Mouse (Mus musculus) heart, embryonic 12.5 days (tissue): ENCODE results near the gene Sec14l2. TPM values are rescaled to one million over a fixed set of nuclear protein-coding genes. Genes with fewer than 3 reads are reported as not detected.
"Not testable (repeated sequence)": the region's sequence is repeated elsewhere in the genome, so short reads cannot be mapped to it uniquely, and the experiment has no call there.

Experiments used
- ATAC-seq: fragments of 200-750 bp; cut with Nextera tagmentation; 2 replicates; pipeline ENCODE4 v1.8.0; 2017; ENCODE audit warnings: moderate TSS enrichment, moderate library complexity; ENCODE audit not compliant: insufficient number of reproducible peaks, low FRiP score
- H3K27ac ChIP-seq: fragments of 300-500 bp; sonication (generic); 2 replicates; pipeline ENCODE4 v1.5.1; 2016; ENCODE audit warnings: mild to moderate bottlenecking, moderate library complexity; ENCODE audit not compliant: poor library complexity, severe bottlenecking
- H3K27me3 ChIP-seq: fragments of 300-500 bp; sonication (generic); replicated peaks from 2 replicates; pipeline ENCODE4 v1.6.1; 2016; ENCODE audit warnings: mild to moderate bottlenecking, moderate library complexity
- H3K36me3 ChIP-seq: fragments of 300-500 bp; sonication (generic); 2 replicates; pipeline ENCODE4 v1.6.1; 2016; ENCODE audit warnings: mild to moderate bottlenecking, moderate library complexity
- H3K4me1 ChIP-seq: fragments of 300-500 bp; sonication (generic); replicated peaks from 2 replicates; pipeline ENCODE4 v1.6.1; 2016; ENCODE audit warnings: mild to moderate bottlenecking
- H3K4me2 ChIP-seq: fragments of 300-500 bp; sonication (generic); 2 replicates; pipeline ENCODE4 v1.6.1; 2016; ENCODE audit warnings: mild to moderate bottlenecking, moderate library complexity
- H3K4me3 ChIP-seq: fragments of 300-500 bp; sonication (generic); 2 replicates; pipeline ENCODE4 v1.5.1; 2016; ENCODE audit warnings: mild to moderate bottlenecking
- H3K9ac ChIP-seq: fragments of 300-500 bp; sonication (generic); 2 replicates; pipeline ENCODE4 v1.6.1; 2016; ENCODE audit warnings: mild to moderate bottlenecking, moderate library complexity
- H3K9me3 ChIP-seq: fragments of 300-500 bp; sonication (generic); replicated peaks from 2 replicates; pipeline ENCODE4 v1.6.1; 2016; ENCODE audit warnings: mild to moderate bottlenecking, moderate library complexity
- WGBS: fragments of 180-500 bp; shearing (Covaris S2); methylation state at CpG from one replicate; pipeline ENCODE4 v1.1.7; 2016; 5-methylcytosine and 5-hydroxymethylcytosine counted together
- polyA plus RNA-seq: library from polyadenylated mRNA; unstranded; fragments of >200 nt; fragmentation: Nextera tagmentation; extraction: Ambion mirVana; gene quantifications from 2 replicates; pipeline ENCODE4 v1.2.1, GENCODE M21; 2016

The Sec14l2 gene
- polyA plus RNA-seq, 1 experiment from 2014 or later = 1.1 TPM

DNA sequence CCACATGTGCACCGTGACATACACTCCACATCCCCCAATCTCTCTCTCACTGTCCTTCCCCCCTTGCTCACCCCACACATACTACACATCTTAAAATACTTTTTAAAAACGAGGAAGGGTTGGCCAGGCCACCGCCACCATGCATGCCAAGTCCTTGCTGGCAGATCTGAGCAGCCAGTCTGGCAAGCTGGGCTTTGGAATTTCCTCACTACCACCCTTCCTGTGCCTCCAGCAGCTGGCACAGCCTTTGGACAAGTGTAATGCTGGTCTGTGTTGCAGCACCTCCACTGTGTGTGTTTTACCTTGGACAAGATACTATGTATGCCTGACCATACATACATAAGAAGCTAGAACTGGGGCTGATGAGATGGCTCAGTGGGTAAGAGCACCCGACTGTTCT, 9.7 kb downstream of the Sec14l2 start:
- Histone ChIP-seq H3K4me1 (peaks cover 19% of the 10 kb centered on the region), H3K27ac (no peak overlapping the region), H3K9me3 (no peaks in the 10 kb centered on the region), H3K4me3 (no peak overlapping the region), H3K36me3 (no peaks in the 10 kb centered on the region), H3K4me2 (no peak overlapping the region), H3K9ac (no peak overlapping the region), H3K27me3 (peaks cover 20% of the 10 kb centered on the region)
- ATAC-seq = no peak
- WGBS = 67% methylated on average over 4 of the region's 4 CpGs

DNA sequence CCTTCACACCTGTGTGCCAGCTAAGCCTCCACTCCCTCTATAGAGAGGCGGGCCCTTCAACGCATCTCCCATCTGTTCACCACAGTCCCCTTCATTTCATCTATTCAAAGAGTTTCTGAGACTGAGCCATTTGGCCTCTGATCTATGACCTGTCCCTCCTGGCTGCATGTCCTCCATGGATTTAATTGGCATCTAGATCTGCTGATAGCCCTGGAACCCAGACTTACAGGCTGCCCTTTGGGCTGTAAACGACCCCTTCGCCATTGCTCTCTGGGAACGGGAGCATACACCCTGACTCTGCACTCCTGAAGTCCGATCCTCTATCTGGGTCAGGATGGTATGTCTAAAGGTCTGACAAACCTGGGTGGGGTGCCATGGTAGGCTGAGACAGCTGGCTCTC, 10.4 kb downstream of the Sec14l2 start:
- H3K4me2 ChIP-seq = no peak overlapping the region
- H3K9ac ChIP-seq = no peak overlapping the region
- 78% methylated on average over 6 of the region's 6 CpGs for WGBS
- H3K36me3 ChIP-seq = no peaks in the 10 kb centered on the region
- H3K4me3 ChIP-seq = no peak overlapping the region
- H3K27me3 ChIP-seq = peaks cover 20% of the 10 kb centered on the region
- H3K27ac ChIP-seq = no peak overlapping the region
- H3K9me3 ChIP-seq = no peaks in the 10 kb centered on the region
- ATAC-seq = no peak
- H3K4me1 ChIP-seq = peaks cover 13% of the 10 kb centered on the region

DNA sequence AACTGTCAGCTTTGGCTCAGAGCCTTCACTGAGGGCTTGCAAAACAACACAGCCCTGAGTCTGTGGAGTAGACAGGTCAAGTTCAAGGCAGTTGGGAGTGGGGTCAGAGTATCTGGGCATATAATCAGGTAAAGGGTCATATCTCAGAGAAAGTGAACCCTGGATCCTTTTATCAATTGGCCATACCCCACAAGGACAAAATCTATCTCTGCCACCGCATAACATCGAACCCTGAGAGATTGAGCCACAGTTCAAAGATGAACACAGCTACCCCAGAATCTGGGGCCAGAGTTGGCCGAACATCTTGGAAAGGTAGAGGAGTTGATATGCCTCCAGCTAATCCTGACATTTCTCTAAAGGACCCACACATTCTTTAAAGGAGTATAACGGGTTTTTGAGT, 11.2 kb downstream of the Sec14l2 start:
- H3K9ac ChIP-seq = no peak overlapping the region
- H3K4me1 ChIP-seq = peaks cover 5% of the 10 kb centered on the region
- H3K4me2 ChIP-seq = no peak overlapping the region
- H3K27ac ChIP-seq = no peak overlapping the region
- no peak for ATAC-seq
- no peaks in the 10 kb centered on the region for H3K36me3 ChIP-seq
- peaks cover 11% of the 10 kb centered on the region for H3K27me3 ChIP-seq
- 81% methylated on average over 4 of the region's 4 CpGs for WGBS
- H3K4me3 ChIP-seq = no peak overlapping the region
- no peaks in the 10 kb centered on the region for H3K9me3 ChIP-seq

DNA sequence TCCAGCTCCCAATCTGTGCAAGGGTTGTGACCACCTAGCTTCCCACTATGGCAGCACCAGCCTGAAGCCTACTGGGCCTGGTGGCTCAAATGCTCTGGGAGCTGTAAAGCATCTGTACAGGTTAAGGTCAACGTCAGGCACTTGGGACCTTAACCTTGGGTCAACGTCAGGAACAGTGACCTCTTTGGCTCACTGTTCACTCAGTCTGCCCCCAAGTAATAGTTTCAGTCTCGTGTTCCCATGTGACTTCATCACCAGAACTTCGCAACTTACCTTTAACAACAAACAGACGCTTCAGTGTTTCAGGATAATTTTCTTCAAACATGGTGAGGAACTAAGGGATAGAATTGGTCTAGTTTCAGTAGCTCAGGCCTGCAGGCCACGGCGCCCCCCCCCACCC, 14.5 kb downstream of the Sec14l2 start:
- Histone ChIP-seq H3K36me3 (no peaks in the 10 kb centered on the region), H3K4me1 (no peaks in the 10 kb centered on the region), H3K9ac (no peak overlapping the region), H3K9me3 (no peaks in the 10 kb centered on the region), H3K4me2 (no peak overlapping the region), H3K27ac (no peak overlapping the region), H3K4me3 (no peak overlapping the region), H3K27me3 (no peaks in the 10 kb centered on the region)
- WGBS = 73% methylated on average over 7 of the region's 7 CpGs
- ATAC-seq = no peak

DNA sequence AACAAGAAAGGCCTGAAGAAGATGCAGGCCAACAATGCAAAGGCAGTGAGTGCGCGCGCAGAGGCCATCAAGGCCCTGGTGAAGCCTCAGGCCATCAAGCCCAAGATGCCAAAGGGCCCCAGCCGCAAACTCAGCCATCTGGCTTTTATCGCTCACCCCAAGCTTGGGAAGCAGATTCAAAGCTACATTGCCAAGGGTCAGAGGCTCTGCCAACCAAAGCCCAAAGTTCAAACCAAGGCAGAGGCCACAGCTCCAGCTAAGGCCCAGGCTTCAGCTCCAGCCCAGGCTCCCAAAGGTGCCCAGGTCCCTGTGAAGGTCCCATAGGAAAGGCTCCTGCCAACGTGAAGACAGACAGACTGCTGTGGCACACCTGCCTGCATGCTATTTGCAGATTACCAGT, 15.3 kb downstream of the Sec14l2 start:
- not testable (repeated sequence) for H3K36me3 ChIP-seq, H3K9ac ChIP-seq, H3K27ac ChIP-seq, ATAC-seq, H3K27me3 ChIP-seq, H3K4me1 ChIP-seq, H3K4me3 ChIP-seq, H3K4me2 ChIP-seq, H3K9me3 ChIP-seq
- WGBS = 88% methylated on average over 6 of the region's 6 CpGs

DNA sequence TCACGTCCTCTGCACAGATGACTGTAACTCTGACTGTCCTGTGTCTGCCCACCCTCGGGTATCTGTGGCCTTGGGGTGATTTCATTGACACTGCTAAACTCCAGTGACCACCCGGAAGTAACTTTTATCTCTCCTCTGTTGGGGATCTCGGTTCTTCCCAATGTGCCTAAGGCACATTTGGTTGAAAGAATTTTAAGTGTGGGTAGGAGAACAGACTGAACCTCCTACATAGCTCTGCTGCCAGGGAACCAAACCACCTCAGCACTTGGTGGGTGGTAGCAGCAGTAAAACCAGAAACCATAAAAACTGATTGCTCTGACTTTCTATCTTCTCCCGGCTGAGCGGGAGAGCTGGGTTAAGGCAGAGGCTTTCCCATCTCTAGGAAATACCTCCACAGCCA, 17.8 kb downstream of the Sec14l2 start:
- no peak for ATAC-seq
- 69% methylated on average over 6 of the region's 6 CpGs for WGBS

DNA sequence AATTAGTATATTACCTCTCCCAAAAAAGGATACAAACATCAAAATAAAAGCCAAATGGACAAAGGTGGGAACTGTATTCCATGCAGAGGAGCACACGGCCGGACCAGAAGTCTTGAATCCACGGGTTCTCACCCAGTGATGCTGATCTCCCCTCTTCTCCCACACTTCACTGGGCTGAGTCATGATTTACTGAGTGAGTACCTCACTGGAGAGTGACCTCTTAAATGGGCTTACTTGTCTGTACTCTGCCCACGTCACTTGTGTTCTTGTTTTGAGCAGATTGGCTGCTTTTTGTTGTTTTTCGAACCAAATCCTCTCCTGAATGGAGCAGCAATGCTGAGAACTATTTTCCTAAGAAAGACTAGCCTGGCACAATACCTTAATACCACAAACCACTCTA, 18.2 kb downstream of the Sec14l2 start:
- Histone ChIP-seq H3K9me3 (no peaks in the 10 kb centered on the region), H3K4me2 (no peak overlapping the region), H3K27me3 (no peaks in the 10 kb centered on the region), H3K27ac (no peak overlapping the region), H3K36me3 (no peaks in the 10 kb centered on the region), H3K4me1 (no peaks in the 10 kb centered on the region), H3K4me3 (no peak overlapping the region), H3K9ac (no peak overlapping the region)
- 83% methylated on average over 5 of the region's 5 CpGs for WGBS
- ATAC-seq = no peak

More for the DNA sequence above, 17.8 kb downstream of the Sec14l2 start:
- Histone ChIP-seq H3K27ac (no peak overlapping the region), H3K9ac (no peak overlapping the region), H3K27me3 (no peaks in the 10 kb centered on the region), H3K9me3 (no peaks in the 10 kb centered on the region), H3K4me1 (no peaks in the 10 kb centered on the region), H3K4me3 (no peak overlapping the region), H3K4me2 (no peak overlapping the region), H3K36me3 (no peaks in the 10 kb centered on the region)

DNA sequence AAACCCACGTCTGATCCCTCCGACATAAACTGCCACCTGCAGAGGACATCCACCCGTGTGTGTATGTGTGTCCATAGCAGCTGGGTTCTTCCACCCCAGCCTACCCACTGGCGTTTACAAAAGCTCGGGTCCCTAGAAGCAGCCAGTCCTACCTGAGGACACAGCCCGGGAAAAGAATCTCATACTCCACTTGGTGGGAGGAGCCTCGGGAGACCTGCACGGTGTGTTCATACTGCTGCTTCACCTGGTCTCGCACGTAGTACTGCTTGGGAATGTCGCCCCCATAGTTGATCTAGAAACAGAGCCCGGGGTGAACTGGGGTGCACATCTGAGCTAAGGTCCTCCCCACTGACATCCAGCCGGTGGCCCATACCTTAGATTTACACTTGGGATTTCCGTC, 19.7 kb downstream of the Sec14l2 start:
- Histone ChIP-seq H3K36me3 (no peaks in the 10 kb centered on the region), H3K27me3 (no peaks in the 10 kb centered on the region), H3K9me3 (no peaks in the 10 kb centered on the region), H3K4me3 (no peak overlapping the region), H3K9ac (no peak overlapping the region), H3K4me1 (no peaks in the 10 kb centered on the region), H3K27ac (no peak overlapping the region), H3K4me2 (no peak overlapping the region)
- ATAC-seq = no peak
- WGBS = 77% methylated on average over 14 of the region's 14 CpGs

DNA sequence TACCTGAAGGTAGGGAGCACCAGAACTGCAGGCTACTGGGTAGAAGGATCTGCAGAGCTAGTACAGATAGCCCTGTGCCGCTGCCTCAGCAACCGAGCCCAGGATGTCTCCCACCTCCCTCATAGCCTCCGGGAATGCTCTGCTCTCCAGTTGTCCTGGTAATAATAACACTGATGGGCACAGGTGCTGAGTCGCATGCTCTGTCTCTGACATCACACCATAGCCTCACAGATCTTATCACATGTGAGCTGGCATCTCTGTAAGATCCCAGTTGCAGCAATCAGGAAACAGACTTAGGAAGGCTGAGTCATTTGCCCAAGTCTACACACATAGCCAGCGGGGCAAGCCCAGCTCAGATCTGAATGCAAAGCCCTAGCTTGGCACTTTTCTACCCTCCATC, 21.4 kb downstream of the Sec14l2 start:
- Histone ChIP-seq H3K36me3 (no peaks in the 10 kb centered on the region), H3K4me2 (no peak overlapping the region)
- 70% methylated on average over 5 of the region's 5 CpGs for WGBS

DNA sequence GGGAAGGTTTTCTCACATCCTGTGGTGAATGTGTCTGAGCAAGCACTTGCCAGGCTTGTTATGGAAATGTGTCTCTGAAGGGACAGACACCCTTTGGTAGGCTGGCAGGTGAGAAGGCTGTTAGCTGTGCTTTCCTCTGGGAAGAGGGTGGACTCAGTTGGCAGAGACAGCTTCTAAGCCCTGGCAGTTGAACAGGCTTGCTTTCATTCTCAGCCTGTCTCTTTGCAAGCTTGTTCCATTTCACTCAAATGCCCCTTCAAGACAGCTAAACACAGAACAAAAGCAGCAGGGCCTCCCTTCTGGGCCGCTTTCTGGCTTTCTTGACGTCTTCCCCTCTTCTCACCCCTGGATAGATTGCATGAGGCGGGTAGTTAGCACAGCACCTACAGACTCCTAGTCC, 23.8 kb downstream of the Sec14l2 start:
- no peak overlapping the region for H3K4me3 ChIP-seq
- H3K4me2 ChIP-seq = no peak overlapping the region
- H3K4me1 ChIP-seq = peaks cover 18% of the 10 kb centered on the region
- H3K9me3 ChIP-seq = no peaks in the 10 kb centered on the region
- no peak for ATAC-seq
- no peak overlapping the region for H3K9ac ChIP-seq
- no peak overlapping the region for H3K27ac ChIP-seq
- H3K27me3 ChIP-seq = no peaks in the 10 kb centered on the region
- no peaks in the 10 kb centered on the region for H3K36me3 ChIP-seq
- WGBS = 69% methylated on average over 3 of the region's 3 CpGs

More for the DNA sequence above, 21.4 kb downstream of the Sec14l2 start:
- peaks cover 5% of the 10 kb centered on the region; the same call in 1 of the 2 replicates for H3K4me1 ChIP-seq
- H3K9ac ChIP-seq = no peak overlapping the region
- no peaks in the 10 kb centered on the region for H3K27me3 ChIP-seq
- H3K27ac ChIP-seq = no peak overlapping the region
- H3K9me3 ChIP-seq = no peaks in the 10 kb centered on the region
- ATAC-seq = no peak
- no peak overlapping the region for H3K4me3 ChIP-seq

DNA sequence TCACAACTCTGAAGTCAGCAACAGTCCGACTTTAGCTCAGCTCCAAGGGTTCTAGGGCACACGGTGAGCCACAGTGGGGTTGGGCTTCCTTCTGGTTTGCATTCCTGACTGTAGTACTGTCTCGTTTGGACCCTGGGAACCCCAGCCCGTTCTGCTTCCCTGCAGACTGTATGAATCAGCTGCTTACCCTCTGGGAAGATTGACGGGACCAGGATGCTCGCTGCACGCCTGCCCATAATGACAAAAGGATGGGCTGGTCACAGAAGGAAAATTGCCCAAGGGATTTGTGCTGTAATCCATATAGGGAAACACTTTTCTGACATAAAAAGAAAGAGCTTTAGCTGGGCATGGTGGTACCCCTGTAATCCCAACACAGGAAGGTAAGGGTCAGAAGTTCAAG, 24.4 kb downstream of the Sec14l2 start:
- Histone ChIP-seq H3K9ac (no peak overlapping the region), H3K9me3 (no peaks in the 10 kb centered on the region), H3K4me1 (peaks cover 24% of the 10 kb centered on the region), H3K4me3 (no peak overlapping the region), H3K36me3 (no peaks in the 10 kb centered on the region), H3K4me2 (no peak overlapping the region), H3K27ac (no peak overlapping the region), H3K27me3 (no peaks in the 10 kb centered on the region)
- 74% methylated on average over 7 of the region's 7 CpGs for WGBS
- ATAC-seq = no peak

DNA sequence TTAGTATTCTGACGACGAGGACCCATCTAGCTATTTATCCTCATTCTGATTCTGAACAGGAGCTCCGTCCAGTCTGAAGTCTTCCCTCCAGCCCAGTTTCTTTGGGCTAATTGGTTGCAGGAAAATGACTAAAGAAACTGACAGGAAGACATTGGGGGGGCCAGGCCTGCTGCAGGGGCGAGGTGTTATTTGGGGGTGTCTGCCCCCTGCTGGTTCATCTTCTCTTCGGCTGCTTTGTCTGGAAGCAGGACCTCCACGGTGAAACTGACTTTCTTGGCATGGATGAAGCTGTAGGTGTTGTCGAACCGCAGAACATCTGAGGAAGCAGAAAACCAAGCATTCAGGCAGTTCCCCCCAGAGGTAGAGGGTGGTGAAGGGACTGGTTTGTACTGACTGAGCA, 25.1 kb downstream of the Sec14l2 start:
- ATAC-seq = no peak

More for the DNA sequence above, 25.1 kb downstream of the Sec14l2 start:
- Histone ChIP-seq H3K4me2 (no peak overlapping the region), H3K9me3 (no peaks in the 10 kb centered on the region), H3K27me3 (no peaks in the 10 kb centered on the region), H3K4me3 (no peak overlapping the region), H3K27ac (no peak overlapping the region), H3K4me1 (peaks cover 30% of the 10 kb centered on the region), H3K9ac (no peak overlapping the region), H3K36me3 (peaks cover under 1% of the 10 kb centered on the region; the same call in 1 of the 2 replicates)
- WGBS = 63% methylated on average over 8 of the region's 8 CpGs
